Mouse (Mus musculus) gastrocnemius, postnatal 36 days (tissue): ENCODE data around the gene Ydjc. TPM values are rescaled to one million over a fixed set of nuclear protein-coding genes. Genes with fewer than 3 reads are reported as not detected.
A peak's percentile ranks its signal among the peaks of the same experiment; 100 is the strongest.

Experiments
- DNase-seq, 2 experiments: peaks; one replicate each; pipeline ENCODE4 v3.0.0; 2022
- intact Hi-C: fragments of 180-260 bp; cut with DNase I; formaldehyde crosslinking; loops from one replicate; pipeline ENCODE4 v1.15.1; 2025
- long read RNA-seq, 2 experiments: library from polyadenylated mRNA; stranded (forward); transcript quantifications; one replicate each; pipeline ENCODE4 v2.0.0; 2021
- total RNA-seq, 2 experiments: library from RNA; stranded (reverse); gene quantifications; 2 replicates each; pipeline ENCODE4 v1.2.3; 2021

The Ydjc gene
- total RNA-seq, result under 1 TPM in 1 of 2 experiments, not detected in 1; 0.20 TPM
- long read RNA-seq, experiment 1, partial matches to known transcripts, result 0 of 9 reads
- long read RNA-seq, experiment 1, other reads (novel, unspliced or antisense), result 9 of 9 reads
- long read RNA-seq, experiment 2, partial matches to known transcripts, result 0 of 7 reads
- long read RNA-seq, experiment 2, other reads (novel, unspliced or antisense), result 7 of 7 reads

DNA sequence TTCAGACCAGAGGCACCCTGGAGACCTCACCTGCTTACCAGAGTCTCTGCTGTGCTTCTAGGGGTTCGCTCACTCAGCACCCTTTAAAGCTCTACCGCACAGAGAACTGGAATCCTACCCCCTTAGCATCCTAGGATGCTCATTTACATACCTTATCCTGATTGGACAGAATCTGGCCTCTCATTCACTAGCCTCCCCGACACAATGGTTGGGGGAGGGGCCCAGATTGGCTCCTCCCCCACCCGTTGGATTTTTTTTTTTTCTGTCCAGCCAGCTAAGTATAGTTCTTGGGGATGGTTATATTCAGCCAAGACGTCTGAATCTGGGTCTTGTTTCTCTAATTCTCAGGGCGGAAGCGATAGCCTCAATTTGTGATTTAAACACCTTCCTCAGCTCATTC is at the start of gene Ydjc:
TSS of gene Ydjc (plus strand) at position 283 of the 400 bp plus-strand sequence.
- DNase-seq, result no peak
- intact Hi-C loops, result no loop called here

DNA sequence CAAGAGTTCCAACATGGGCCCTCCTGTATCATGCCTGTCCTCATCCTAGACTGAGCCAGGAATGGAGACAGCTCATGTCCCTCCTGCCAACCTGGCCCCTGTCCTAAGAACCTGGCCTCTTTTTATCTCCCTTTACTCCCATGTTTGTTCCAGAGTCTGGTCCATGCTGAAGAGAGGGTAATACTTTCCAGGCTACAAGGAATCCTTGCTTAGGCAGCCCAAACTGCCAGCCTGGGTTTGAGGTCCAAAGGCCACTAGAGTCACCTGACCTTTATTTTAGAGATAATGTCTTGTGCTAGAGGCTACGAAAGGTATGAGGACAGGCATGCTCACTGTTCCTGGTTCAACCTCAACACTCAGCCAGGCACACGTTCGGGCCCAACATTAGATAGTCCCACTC is 47.5 kb upstream of the Ydjc start:
- intact Hi-C loops, result no loop called here
- DNase-seq, result no peak

DNA sequence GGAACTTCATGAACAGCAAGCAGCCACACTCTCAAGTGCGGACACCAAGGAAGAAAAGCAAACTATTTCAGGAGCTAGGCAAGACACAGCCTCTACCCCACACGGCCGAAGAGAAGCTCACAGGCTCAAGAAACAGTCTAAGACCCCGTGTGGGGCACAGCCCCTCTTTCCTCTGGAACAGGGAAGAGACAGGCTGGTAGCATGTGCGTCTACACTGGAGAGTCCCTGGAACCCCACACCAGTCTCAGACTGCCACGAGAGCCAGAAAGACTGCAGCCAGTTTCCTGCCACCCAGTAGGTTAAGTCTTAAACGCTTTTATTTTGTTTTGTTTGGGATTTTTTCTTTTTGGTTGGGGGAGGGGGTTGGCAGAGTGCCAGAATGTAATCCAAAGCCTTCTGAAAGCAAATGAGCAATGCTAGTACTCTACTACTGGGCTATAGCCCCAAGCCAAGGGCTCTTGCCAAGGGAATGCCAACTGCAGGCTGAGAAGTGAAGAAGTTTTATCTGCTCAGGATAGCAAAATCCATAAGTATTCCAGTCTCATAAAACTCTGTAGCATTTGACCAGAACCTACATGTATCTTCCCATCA is 41.7 kb upstream of the Ydjc start:
- intact Hi-C loops, result no loop called here
- DNase-seq, result no peak

DNA sequence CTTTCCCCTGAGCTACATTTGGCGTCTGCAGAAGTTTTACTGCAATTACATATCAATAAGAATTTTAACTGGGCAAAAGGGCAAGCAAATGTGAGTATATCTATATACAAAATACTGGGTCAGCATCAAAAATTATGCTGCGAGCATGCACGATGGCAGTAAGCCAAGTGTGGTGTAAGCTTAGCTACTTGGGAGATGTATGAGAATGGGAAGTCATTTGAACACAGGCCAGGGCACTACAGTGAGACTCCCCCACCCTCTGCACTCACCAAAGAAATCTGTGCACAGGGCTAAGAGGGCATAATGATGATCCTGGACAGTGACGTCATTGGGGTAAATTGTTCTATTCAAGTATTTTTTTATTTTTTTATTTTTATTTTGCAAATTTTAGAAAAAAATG is 39.8 kb upstream of the Ydjc start:
- no peak for DNase-seq
- intact Hi-C loops, result no loop called here

DNA sequence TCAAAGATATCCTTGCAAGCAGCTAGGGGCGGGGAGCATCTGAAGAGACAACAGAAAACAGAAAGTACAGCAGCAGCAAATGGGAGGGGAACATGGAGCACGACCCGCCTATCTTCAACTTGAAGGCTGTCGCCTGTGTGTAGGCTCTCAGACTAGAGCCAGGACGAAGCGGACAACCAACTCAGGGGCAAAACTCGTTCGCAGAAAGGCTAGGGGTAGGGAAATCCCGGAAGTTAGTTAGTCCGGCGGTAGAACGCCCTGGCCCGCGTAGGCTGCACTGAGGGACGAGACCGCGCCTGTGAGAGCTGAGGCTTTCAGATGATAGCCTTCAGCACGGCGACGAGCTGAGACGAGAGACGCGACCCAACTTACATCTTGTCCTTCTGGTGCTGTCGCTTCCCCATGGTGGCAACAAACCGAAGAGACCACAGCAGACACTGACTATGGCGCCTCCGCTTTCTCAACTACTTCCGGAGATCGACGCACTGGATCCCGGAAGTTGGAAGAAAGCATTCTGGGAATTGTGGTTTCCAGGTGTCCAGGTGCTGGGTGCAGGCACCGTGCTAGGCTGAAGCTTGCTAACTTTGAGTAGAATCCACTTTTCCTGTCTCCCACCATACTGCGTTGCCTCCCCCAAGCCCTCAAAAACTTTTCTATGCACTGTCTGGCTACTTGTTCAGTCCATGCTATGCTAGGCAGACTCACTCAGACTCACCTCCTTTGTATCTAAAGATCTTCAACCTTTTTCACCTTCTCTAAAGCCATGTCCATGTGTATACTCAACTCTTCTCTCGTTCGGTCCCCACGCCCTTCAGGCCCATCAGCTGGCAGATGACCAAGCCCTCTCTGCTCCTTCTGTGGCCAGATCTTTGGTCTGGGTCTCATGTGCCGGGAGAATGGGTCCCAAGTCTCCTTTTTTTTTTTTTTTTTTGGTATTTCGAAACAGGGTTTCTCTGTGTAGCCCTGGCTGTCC is 33.4 kb upstream of the Ydjc start, which contains the start of gene Ppil2:
TSS of gene Ppil2 (minus strand) at position 487 of the 973 bp plus-strand sequence.
- intact Hi-C loops, result no loop called here

DNA sequence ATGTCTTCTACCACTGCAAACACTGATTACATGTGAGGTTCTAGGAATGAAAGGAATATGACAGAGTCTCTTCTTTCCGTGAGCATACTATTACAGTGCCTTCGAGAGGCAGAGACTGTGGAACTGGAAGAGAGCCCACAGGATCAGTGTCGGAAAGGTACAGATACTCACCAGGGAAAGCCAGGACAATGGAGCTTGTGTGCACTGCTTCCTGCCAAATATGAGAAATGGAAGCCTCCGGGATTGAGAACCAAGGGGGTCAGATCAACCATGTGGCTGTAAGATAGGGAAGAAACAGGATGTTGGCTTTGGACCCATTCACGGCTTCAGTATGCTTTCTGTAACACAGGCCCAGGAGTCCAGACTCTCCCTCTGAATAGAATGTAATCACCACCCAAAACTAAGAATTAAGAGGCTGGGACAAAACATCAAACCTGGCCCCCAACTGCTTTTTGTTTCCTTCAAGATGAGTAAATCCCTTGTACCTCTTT is 27.1 kb upstream of the Ydjc start:
- intact Hi-C loops, result no loop called here
- DNase-seq, result no peak

More for the DNA sequence above, 33.4 kb upstream of the Ydjc start, which contains the start of gene Ppil2:
- peak; percentile 40 to 58 for DNase-seq

DNA sequence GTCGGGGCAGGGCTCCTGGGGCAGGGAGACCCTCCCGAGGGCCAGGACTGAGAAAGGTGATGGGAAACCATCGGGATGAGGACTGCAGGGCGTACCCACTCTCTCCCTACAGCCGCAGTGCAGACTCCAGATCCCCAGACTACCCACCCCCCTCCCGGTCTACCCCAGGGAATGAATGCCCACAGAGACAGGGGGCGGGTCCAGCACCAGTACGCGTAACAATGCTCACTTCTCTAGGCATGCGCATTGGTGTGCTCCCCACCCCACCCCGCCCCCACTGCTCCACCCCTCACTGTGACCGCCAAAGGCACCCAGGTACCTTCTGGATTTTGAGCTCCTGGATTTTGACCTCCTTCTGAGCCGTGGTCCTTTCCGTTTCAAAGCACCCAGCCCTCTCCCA is 22.9 kb upstream of the Ydjc start:
- intact Hi-C loops, result no loop called here
- DNase-seq, result no peak

DNA sequence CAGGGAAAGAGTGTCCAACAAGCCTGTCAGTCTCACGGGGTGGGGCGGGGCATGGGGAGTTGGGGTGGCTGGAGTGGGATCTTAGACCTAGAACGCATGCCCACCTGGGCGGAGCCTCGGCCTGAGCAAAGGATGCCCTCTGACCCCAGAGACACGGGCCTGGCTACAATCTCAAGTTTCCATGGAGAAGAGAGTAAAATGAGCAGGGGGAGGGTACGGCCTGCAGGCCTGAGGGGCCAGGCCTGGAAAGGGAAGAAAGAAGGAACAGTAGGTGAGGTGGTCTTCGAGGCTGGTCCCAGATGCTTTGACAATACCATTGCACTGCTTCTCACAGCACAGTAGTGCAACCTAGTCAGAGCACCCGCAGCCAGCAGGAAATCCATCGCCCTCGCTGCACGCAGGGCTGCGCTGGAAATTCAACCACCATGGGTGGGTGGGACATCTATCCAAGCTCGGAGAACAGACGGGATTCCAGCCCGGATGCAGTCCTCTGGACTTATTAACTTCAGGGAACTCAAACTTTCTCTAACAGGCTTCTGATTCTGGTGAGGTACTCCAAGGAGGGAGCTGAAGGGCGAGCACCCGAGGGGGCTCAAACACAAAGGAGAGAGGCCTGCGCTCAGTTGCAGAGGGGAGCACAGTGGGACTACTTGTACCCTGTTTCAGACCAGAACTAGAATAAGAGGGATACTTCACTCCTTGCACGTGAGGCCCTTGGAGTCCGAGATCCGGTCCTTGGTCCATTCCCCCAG is 20.1 kb upstream of the Ydjc start:
- intact Hi-C loops, result no loop called here
- DNase-seq, result no peak

DNA sequence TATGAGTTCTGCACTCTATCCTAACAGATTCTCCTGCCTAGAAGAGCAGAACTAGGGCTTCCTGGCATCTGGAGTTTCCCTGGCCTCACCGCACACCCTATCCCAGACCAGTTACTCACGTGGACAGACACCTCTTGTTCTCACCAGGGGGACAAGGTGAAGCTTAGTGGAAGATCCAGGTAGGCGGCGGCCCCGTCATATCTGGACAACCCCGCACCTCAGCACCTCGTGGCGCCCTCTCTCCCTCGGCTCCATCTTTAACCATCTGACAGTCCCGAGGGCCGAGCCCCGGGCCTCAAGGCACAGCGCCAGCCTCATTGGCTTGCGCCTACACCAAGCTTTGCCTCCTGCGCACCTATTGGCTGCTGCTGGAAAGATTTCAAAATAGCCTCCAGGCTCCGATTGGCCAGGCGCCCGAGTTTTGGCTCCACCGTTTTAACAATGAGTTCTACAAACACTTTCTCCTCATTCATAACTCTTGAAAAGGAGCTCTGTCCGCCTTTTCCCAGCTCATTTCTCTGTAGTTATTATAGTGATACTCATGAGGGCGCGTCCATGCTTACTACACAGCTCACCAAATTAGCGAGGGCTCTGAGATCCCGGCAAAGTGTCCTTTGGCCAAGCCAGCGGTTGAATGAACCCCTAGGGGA is 19.4 kb upstream of the Ydjc start, which contains the start of gene 2610318N02Rik:
TSS of gene 2610318N02Rik (minus strand) at position 297 of the 650 bp plus-strand sequence.
- intact Hi-C loops, result loop anchor here (5.0 kb wide), 1 partner anchor 152 kb away; the partner anchor contains the start of gene Tmem191c

DNA sequence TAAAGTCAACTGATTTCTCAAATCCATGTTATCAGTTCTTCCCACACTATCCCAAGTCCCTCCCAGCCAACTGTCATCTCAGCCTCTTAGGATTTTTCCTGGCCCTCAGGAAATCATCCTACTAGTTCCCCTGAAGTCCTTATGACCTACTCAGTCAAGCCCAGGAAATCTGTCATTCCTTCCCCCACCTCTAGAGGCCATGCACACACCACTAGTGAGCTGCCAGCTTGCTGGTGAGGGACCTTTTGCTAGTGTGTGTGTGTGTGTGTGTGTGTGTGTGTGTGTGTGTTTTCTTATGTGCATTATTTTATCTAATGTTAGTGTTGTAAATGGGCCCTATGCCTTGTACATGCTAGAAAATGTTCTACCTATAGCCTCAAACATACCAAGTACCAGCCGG is 17.1 kb upstream of the Ydjc start:
- no peak for DNase-seq
- intact Hi-C loops, result loop anchor here (5.0 kb wide), 1 partner anchor 150 kb away; the partner anchor contains the start of gene Tmem191c

More for the DNA sequence above, 19.4 kb upstream of the Ydjc start, which contains the start of gene 2610318N02Rik:
- no peak for DNase-seq

DNA sequence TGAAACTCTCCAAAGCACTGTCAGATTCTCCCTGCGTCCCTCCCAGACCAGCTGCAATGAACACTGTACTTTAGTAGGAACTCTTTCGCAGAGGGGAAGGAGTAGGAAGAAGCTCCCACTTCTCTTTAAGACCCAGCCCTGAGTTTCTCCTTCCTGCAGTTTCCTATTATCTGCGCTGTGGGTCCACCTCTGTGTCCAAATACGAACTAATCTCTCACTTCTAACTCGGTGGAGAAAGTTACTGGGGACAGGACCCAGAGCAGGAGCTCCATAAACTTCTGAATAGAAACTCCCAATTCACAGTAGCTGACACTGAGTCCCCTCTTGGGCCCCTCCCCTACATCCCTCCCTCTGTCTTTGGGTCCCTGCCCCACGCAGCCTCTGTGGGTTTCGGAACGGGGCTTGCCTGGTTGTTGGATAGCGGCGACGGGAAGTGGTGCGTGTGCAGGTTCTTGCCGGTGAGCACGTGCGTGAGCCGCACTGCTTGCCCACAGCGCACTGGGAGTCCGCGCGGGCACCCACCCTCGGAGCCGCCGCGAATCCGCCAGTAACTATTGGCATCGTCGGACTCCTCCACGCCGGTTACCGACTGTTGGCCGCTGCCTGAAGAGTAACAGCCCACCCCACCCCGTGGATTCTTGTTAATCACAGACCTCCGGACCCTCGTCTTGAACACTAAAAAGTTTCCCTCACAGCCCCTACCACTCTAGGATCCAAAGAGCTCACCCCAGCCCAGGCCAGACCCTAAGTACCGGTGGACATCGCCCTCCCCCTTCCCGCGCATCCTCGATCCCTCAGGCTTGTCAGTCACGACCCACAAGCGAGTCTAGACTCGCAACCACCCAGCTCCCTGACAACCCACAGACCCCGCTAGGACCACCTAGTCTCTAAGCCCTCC is 13.0 kb upstream of the Ydjc start:
- no peak for DNase-seq
- intact Hi-C loops, result loop anchor here (5.0 kb wide), 1 partner anchor 76 kb away; the partner anchor contains the start of gene Rimbp3

DNA sequence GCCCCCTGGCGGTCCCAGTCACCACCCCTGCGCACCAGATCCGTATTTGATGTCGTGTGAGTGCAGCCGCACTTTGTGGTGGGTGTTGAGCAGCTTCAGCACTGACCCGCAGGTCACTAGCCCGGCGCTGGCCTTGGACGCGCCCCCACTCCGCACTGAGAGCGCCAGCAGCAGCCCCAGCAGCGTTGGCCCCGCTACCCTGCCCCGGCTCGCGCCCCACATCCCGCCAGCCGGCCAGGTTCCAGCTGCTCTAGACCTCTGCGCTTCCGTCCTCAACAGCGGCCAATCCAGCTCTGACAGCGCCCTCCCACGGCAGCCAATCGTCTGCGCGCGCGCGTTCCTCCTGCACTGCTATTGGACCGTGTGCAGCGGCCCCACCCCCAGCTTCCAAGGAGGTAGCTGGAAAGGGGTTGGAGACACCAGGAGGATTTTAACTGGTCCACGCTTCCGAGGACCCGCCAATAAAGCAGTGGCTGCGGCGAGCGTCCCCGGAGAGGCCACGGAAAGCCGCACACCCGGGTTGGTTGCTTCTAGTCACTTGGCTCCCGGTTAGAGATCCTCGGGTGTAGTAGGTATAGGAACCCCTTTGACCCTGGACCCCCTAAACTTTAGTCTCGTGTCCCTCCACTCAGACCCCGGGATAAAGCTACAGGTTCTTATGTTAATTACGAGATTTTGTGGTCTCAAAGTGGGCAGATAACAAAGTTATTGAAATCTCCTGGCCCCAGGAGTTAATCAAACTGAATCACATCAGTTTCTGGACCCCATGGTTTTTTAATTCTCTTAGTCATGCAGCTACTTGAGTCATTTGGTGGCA is 12.1 kb upstream of the Ydjc start, which contains the start of gene Sdf2l1:
TSS of gene Sdf2l1 (minus strand) at position 295 of the 817 bp plus-strand sequence.
- DNase-seq, result peak; percentile 92 to 95
- intact Hi-C loops, result loop anchor here (5.0 kb wide), 1 partner anchor 75 kb away; the partner anchor contains the start of gene Rimbp3

DNA sequence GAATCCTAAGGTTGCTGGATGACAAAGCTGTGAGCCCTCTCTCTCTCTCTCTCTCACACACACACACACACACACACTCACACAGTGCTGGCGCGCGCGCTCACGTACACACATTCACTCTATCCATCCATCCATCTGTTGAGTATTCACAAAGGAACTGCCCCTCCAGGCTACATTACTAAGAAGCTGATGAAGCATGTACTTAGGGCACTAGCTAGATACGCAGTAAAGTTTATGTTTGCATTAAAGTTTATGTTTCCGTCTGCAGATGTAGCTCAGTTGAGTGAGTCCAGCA is 11.6 kb upstream of the Ydjc start:
- no peak for DNase-seq
- intact Hi-C loops, result loop anchor here (5.0 kb wide), 1 partner anchor 74 kb away; the partner anchor contains the start of gene Rimbp3

DNA sequence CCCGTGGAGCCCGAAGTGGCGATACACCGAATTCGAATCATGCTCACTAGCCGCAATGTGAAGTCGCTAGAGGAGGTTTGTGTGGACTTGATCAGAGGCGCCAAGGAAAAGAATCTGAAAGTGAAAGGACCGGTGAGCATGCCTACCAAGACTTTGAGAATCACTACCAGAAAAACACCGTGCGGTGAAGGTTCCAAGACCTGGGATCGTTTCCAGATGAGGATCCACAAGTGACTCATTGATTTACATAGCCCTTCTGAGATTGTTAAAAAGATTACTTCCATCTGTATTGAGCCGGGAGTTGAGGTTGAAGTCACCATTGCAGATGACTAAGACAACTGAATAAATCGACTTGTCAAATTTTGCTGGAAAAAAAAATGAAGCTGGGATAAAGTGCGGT is 7.1 kb upstream of the Ydjc start:
- no peak for DNase-seq
- intact Hi-C loops, result no loop called here

DNA sequence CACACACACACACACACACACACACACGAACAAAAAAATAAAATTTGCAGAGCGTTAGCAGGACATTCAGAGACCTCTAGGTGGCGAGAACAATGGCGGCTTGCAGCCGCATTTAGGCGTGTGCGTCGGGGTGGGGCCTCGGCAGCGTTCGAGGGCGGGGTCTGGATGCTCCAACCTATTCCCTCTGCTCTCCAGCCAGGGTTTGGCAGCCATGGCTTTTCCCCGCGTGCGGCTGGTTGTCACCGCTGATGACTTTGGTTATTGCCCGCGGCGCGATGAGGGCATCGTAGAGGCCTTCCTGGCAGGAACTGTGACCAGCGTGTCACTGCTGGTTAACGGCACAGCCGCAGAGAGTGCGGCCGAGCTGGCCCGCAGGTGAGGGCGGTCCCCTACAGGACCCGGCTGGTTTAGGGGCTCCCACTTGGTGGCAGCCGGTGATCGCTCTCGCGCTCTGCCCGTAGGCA is 2.4 kb downstream of the Ydjc start, which contains the start of gene Ccdc116:
TSS of gene Ccdc116 (minus strand) at position 458 of the 464 bp plus-strand sequence.
- DNase-seq, result peak; percentile 52 to 55
- intact Hi-C loops, result loop anchor here (5.0 kb wide), 2 partner anchors 60 to 125 kb away; partner anchors contain the start of gene Rimbp3

DNA sequence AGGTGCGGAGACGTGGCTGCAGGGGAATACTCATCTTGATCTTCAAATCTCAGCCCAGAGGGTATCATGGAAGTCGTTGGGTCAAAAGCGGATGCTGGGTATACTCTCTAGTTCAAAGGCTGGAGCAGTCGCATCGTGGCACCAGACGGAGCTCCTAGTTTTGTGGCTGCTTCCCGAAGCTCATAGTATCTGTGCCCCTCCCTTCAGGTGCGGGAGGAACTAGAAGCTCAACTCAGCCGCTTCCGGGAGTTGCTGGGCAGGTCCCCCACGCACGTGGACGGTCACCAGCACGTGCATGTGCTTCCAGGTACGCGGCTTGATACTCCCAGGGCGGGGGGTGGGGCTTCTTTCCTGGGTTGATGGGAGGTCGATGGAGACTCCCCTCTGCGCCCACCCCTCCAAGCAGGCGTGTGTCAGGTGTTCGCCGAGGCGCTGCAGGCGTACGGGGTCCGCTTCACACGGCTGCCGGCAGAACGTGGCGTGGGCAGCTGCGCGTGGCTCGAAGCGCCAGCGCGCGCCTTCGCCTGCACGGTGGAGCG is 3.0 kb downstream of the Ydjc start:
- intact Hi-C loops, result loop anchor here (5.0 kb wide), 2 partner anchors 60 to 125 kb away; partner anchors contain the start of gene Rimbp3
- no peak for DNase-seq

DNA sequence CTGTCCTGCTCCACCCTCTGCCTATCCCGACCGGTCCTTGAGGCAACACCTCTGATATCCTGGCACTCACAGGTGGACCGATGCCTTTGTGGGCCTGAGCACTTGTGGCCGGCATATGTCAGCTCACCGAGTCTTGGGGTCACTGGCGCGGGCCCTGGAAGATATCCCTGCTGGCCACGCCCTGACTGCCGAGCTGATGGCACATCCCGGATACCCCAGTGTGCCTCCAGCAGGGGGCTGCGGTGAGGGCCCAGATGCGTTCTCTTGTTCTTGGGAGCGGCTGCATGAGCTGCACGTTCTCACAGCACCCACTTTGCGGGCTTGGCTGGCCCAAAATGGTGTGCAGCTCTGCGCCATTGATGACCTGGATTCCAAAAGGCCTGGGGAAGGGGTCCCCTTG is 3.7 kb downstream of the Ydjc start:
- intact Hi-C loops, result loop anchor here (5.0 kb wide), 2 partner anchors 59 to 124 kb away; partner anchors contain the start of gene Rimbp3
- no peak for DNase-seq
